Mouse (Mus musculus): ENCODE results near the gene Nlgn1. TPM values are rescaled to one million over a fixed set of nuclear protein-coding genes. Genes with fewer than 3 reads are reported as not detected.

The Nlgn1 gene
- polyA plus RNA-seq, 1 experiment from 2014 or later: 1.9 TPM

DNA sequence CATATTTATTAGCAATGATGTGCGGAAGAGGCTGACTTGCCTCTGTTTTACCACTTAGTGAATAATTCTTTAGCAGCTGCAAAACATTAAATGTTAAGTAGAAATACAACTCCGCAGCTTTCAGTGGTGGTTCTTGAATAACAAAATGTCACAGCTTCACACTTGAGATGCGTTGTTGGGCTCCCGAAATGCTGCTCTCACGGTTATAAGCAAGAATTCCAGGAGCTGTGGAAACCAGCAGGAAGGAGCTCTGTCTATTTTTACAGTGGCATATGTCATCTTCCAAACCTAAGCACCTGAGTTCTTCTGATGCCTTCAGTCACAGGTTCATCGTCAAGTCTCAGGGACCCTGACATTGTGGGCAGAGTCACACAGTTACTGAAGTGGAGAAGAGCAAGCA lies 556.8 kb downstream of the Nlgn1 start:
- no peaks in the 10 kb centered on the region for H3K9me3 ChIP-seq (replicated peaks)
- H3K27ac ChIP-seq (replicated peaks): no peak overlapping the region
- no peaks in the 10 kb centered on the region for H3K36me3 ChIP-seq
- H3K9ac ChIP-seq: no peak overlapping the region
- 65% methylated on average over 6 of the region's 6 CpGs for WGBS
- H3K4me1 ChIP-seq: no peaks in the 10 kb centered on the region
- no peaks in the 10 kb centered on the region for H3K27me3 ChIP-seq
- H3K4me3 ChIP-seq (replicated peaks): no peak overlapping the region
- ATAC-seq (ENCODE audit: insufficient number of reproducible peaks, low FRiP score, low TSS enrichment, low read depth): no peak
- H3K4me2 ChIP-seq (replicated peaks): no peak overlapping the region

DNA sequence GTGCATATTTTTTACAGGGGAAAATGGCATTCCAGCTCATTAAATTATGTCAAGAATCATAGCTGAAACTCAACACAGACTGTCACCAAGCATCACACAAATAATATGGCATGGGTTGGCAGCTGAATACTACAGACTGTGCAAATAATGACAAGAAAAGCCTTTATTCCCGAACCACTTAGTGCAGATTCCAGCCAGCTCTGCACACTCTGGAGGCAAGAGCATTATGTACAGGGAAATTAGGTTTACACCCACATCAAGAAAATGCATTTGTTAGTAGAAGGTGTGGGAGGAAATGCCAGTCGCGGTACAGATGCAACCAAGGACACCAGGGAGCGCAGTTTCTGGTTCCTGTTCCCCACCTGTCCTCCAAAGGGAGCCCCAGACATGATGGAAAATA lies 558.4 kb downstream of the Nlgn1 start:
- no peak overlapping the region for H3K4me3 ChIP-seq (replicated peaks)
- no peak overlapping the region for H3K4me2 ChIP-seq (replicated peaks)
- H3K4me1 ChIP-seq: no peaks in the 10 kb centered on the region
- 54% methylated on average over 4 of the region's 4 CpGs for WGBS
- H3K9ac ChIP-seq: no peak overlapping the region
- H3K27ac ChIP-seq (replicated peaks): no peak overlapping the region
- H3K36me3 ChIP-seq: no peaks in the 10 kb centered on the region
- no peaks in the 10 kb centered on the region for H3K27me3 ChIP-seq
- H3K9me3 ChIP-seq (replicated peaks): no peaks in the 10 kb centered on the region
- ATAC-seq (ENCODE audit: insufficient number of reproducible peaks, low FRiP score, low TSS enrichment, low read depth): no peak

DNA sequence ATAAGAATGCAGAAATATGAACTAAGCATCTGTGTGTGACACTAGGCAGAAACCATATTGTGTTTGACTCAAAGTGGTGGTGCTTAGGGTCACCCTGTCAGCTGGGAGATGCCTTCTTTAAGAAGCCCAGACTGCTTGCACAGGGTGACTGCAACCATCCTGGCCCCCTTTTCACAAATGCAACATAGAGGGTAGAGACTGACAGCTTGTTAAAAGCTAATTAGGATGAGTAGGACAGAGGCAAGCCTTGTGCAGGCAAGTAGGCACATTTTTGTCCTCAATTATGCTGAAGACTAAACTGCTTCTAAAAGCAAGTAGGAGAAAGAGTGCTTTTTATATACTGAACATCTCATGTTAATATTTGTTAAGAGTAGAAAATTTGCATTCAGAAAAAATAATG lies 558.8 kb downstream of the Nlgn1 start:
- Histone ChIP-seq H3K4me1 (no peaks in the 10 kb centered on the region), H3K27me3 (no peaks in the 10 kb centered on the region), H3K4me3 (replicated peaks) (no peak overlapping the region), H3K36me3 (no peaks in the 10 kb centered on the region), H3K9me3 (replicated peaks) (no peaks in the 10 kb centered on the region), H3K4me2 (replicated peaks) (no peak overlapping the region), H3K27ac (replicated peaks) (no peak overlapping the region), H3K9ac (no peak overlapping the region)
- ATAC-seq (ENCODE audit: insufficient number of reproducible peaks, low FRiP score, low TSS enrichment, low read depth): no peak

DNA sequence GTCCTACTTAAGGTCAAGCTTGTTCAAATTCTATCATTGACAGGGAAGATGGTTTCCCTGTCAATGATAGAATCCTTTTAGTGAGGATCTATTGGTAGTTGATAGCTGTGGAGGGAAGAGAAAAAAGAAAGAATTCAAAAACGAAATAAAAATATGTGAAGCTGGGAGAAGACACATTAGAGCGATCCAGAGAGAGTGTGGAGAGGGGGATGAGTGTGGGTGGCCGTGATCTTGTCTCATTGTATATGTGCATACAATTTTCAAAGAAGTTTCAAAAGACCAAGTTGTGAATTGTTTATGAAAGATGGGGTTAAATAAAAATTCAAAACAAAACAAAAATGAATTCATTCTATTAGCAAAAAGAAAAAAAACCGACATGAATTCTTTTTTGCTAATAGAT lies 568.6 kb downstream of the Nlgn1 start:
- Histone ChIP-seq H3K4me3 (replicated peaks) (no peak overlapping the region), H3K27ac (replicated peaks) (no peak overlapping the region), H3K27me3 (no peaks in the 10 kb centered on the region), H3K9ac (no peak overlapping the region), H3K9me3 (replicated peaks) (no peaks in the 10 kb centered on the region), H3K4me2 (replicated peaks) (no peak overlapping the region), H3K4me1 (no peaks in the 10 kb centered on the region), H3K36me3 (no peaks in the 10 kb centered on the region)
- WGBS: 87% methylated on average over 4 of the region's 4 CpGs
- no peak for ATAC-seq (ENCODE audit: insufficient number of reproducible peaks, low FRiP score, low TSS enrichment, low read depth)

DNA sequence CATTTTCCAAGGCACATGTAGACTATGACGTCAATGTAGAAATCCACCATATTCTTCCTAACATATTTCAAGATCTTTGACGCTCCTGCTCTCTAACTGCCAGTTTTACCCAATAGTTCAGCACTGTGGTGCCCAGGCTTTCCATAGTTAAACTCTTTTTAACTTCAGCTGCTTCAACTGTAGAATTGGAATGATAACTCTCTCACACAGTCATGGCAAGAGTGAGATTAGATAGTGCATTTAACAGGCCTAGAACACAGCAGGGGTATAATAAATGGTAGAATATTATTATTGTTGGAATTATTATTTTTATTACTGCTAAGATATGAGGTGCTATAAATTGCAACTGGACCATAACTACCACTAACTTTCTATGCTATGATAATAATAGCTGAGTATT lies 574.4 kb downstream of the Nlgn1 start:
- 88% methylated on average over 2 of the region's 2 CpGs for WGBS
- Histone ChIP-seq H3K27me3 (no peaks in the 10 kb centered on the region), H3K4me1 (no peaks in the 10 kb centered on the region), H3K36me3 (no peaks in the 10 kb centered on the region), H3K9me3 (replicated peaks) (no peaks in the 10 kb centered on the region), H3K4me2 (replicated peaks) (no peak overlapping the region), H3K27ac (replicated peaks) (no peak overlapping the region), H3K4me3 (replicated peaks) (no peak overlapping the region), H3K9ac (no peak overlapping the region)
- ATAC-seq (ENCODE audit: insufficient number of reproducible peaks, low FRiP score, low TSS enrichment, low read depth): no peak

DNA sequence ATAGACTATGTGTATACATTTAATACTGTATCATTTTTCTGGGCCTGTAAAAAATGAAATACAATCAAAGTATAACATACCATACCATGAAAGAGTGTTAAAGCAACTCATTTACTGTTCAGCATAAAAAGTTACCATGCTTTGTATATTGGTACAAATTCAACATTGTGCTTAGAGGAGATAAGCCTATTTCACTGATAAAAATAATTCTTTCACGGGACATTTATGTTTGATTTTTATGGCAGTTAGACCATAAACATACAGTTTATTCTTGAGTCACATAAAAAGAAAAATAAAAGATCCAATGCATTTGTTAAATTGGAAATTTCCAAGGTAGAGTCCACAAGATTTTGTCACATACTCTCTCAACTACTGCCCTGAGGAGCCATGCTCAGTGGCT lies 608.1 kb downstream of the Nlgn1 start:
- Histone ChIP-seq H3K9ac (no peak overlapping the region), H3K36me3 (no peaks in the 10 kb centered on the region), H3K4me3 (replicated peaks) (no peak overlapping the region), H3K27ac (replicated peaks) (no peak overlapping the region), H3K4me1 (no peaks in the 10 kb centered on the region), H3K4me2 (replicated peaks) (no peak overlapping the region), H3K9me3 (replicated peaks) (no peaks in the 10 kb centered on the region), H3K27me3 (no peaks in the 10 kb centered on the region)
- no peak for ATAC-seq (ENCODE audit: insufficient number of reproducible peaks, low FRiP score, low TSS enrichment, low read depth)
- WGBS: 89% methylated on average over 1 of the region's 1 CpGs

DNA sequence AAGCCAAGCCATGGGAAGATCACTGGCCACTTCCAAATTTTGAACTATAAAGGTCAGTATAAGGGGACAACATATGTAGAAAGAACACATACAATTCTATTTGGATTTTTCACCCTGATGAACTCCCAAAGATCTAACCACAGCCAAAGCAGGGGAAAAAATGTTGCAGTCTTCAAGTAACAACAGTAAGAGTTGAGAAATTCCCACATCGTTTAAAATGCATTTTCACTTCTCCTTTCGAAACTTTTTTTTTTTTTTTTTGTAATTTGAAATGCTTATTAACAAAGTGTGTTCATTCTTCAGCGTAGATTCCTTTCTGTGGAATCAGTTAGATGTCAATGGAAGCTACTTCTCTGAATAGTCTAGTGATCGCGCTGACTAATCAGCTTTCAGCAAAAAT lies 610.8 kb downstream of the Nlgn1 start:
- no peaks in the 10 kb centered on the region for H3K36me3 ChIP-seq
- no peak overlapping the region for H3K4me2 ChIP-seq (replicated peaks)
- 78% methylated on average over 5 of the region's 5 CpGs for WGBS
- no peaks in the 10 kb centered on the region for H3K4me1 ChIP-seq
- H3K27ac ChIP-seq (replicated peaks): no peak overlapping the region
- no peaks in the 10 kb centered on the region for H3K27me3 ChIP-seq
- no peak for ATAC-seq (ENCODE audit: insufficient number of reproducible peaks, low FRiP score, low TSS enrichment, low read depth)
- no peak overlapping the region for H3K4me3 ChIP-seq (replicated peaks)
- H3K9me3 ChIP-seq (replicated peaks): no peaks in the 10 kb centered on the region
- no peak overlapping the region for H3K9ac ChIP-seq

DNA sequence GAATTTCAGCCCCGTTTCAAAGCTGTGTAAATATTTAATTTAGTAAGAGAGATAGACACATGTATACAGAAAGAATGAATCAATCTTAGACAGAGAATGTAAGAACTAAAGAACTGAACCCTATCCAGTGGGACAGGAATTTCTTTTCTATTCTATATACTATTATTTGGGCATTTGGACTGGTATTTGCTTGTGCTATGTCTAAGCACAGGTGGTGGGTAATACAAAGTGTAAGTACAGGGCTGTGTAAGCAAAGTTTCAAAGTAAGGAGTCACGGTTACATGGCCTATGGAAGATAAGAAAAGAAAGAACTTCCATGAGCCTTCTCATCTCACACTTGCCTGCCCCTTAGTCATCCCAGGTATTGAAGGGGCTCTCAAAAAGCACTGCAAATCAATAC lies 624.9 kb downstream of the Nlgn1 start:
- H3K27me3 ChIP-seq: no peaks in the 10 kb centered on the region
- ATAC-seq (ENCODE audit: insufficient number of reproducible peaks, low FRiP score, low TSS enrichment, low read depth): no peak
- H3K4me3 ChIP-seq (replicated peaks): no peak overlapping the region
- no peak overlapping the region for H3K27ac ChIP-seq (replicated peaks)
- H3K4me2 ChIP-seq (replicated peaks): no peak overlapping the region
- H3K36me3 ChIP-seq: no peaks in the 10 kb centered on the region
- H3K9me3 ChIP-seq (replicated peaks): no peaks in the 10 kb centered on the region
- 78% methylated on average over 2 of the region's 2 CpGs for WGBS
- no peaks in the 10 kb centered on the region for H3K4me1 ChIP-seq
- no peak overlapping the region for H3K9ac ChIP-seq

DNA sequence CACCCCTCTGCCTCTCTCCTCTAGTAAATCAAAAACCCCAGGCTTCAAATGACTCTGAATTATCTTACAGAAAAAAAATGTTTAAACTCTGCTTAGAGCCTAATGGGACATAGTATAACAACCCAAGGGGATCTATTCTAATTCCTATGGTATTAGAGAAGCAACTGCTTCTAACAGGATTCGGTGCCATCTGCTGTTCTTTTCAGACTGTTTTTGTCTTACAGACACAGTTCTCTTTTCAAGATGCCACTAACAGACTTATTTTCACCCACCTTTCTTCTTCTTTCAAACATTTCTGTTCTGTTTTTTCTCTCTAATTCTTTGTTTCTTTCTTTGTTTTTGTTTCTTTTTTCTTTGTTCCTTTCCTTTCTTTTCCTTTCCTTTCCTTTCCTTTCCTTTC lies 635.0 kb downstream of the Nlgn1 start:
- no peak for ATAC-seq (ENCODE audit: insufficient number of reproducible peaks, low FRiP score, low TSS enrichment, low read depth)
- no peaks in the 10 kb centered on the region for H3K36me3 ChIP-seq
- no peak overlapping the region for H3K4me2 ChIP-seq (replicated peaks)
- no peaks in the 10 kb centered on the region for H3K4me1 ChIP-seq
- no peak overlapping the region for H3K9ac ChIP-seq
- no peaks in the 10 kb centered on the region for H3K9me3 ChIP-seq (replicated peaks)
- no peak overlapping the region for H3K4me3 ChIP-seq (replicated peaks)
- H3K27me3 ChIP-seq: no peaks in the 10 kb centered on the region
- 72% methylated on average over 1 of the region's 1 CpGs for WGBS
- no peak overlapping the region for H3K27ac ChIP-seq (replicated peaks)

DNA sequence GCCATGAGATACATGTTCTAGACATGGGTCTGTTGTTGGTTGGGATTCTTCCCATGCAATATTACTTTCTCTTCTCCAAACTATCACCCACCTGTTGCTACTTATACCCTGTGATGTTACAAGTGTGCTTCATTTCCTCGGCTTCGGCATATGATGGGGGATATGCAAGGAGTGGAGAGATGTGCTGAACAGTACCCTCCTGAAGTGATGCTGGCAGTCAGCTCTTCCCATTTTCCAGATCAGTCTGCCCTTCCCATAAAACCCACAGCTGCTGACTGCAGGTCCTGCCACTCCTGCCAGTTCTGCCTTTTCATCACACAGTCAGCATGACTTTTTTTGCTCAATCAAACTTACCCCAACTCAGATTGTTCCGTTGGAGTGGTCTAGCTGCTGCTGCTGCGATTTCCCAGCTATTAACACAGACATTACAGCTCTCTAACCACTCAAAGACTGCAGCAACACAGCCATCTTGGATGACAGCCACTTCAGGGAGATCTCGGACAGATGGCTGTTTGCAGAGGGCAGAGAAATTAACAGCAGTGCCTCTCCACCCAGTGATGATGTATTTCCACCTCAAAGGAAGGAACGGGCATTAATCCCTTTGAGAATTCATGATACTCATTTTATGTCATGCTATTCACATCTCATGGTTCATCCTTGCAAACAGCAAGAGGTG lies 643.3 kb downstream of the Nlgn1 start:
- no peak overlapping the region for H3K9ac ChIP-seq
- H3K4me2 ChIP-seq (replicated peaks): no peak overlapping the region
- WGBS: 75% methylated on average over 6 of the region's 6 CpGs
- no peaks in the 10 kb centered on the region for H3K27me3 ChIP-seq
- no peak for ATAC-seq (ENCODE audit: insufficient number of reproducible peaks, low FRiP score, low TSS enrichment, low read depth)
- H3K36me3 ChIP-seq: no peaks in the 10 kb centered on the region
- no peak overlapping the region for H3K4me3 ChIP-seq (replicated peaks)
- H3K27ac ChIP-seq (replicated peaks): no peak overlapping the region
- no peaks in the 10 kb centered on the region for H3K4me1 ChIP-seq
- no peaks in the 10 kb centered on the region for H3K9me3 ChIP-seq (replicated peaks)

DNA sequence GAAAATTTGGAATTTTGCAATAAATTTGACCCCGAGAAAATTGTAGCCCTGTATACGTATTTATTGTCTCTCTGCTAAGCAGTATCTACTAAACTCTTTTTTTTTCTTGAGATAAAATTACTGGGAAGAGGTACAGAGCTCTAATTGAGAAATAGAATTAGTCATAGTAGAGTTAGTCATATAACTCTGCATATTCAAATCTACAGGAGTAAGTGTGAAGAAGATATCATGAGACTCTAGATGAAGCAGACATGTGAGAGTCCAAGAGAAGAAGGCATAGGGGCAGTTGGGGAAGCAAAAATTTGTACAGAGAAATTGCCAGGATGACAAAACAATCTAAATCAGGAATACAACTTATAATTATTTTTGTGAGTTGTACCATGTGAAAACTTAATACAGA lies 648.6 kb downstream of the Nlgn1 start:
- H3K27me3 ChIP-seq: no peaks in the 10 kb centered on the region
- ATAC-seq (ENCODE audit: insufficient number of reproducible peaks, low FRiP score, low TSS enrichment, low read depth): no peak
- H3K27ac ChIP-seq (replicated peaks): no peak overlapping the region
- no peak overlapping the region for H3K9ac ChIP-seq
- WGBS: 89% methylated on average over 2 of the region's 2 CpGs
- H3K9me3 ChIP-seq (replicated peaks): no peaks in the 10 kb centered on the region
- no peak overlapping the region for H3K4me3 ChIP-seq (replicated peaks)
- no peaks in the 10 kb centered on the region for H3K36me3 ChIP-seq
- H3K4me2 ChIP-seq (replicated peaks): no peak overlapping the region
- no peaks in the 10 kb centered on the region for H3K4me1 ChIP-seq

DNA sequence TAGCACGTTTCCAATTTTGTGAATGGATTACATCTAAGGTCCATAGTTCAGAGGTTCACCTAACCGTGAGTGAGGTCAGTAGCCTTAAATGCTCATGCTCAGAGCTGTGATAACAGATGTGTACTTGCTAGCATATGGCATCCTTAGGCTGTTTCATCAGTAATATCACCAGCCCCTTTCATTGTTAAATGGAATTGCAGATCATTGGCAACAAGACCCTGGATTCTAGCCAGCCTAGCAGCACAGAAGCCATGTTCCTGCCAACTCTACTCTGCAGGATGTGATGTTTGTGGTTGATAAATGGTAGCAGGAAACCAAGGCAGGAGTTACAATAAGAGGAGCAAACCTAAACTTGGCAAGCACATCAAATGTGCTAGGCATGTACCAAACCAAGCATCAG lies 652.9 kb downstream of the Nlgn1 start:
- H3K4me2 ChIP-seq (replicated peaks): no peak overlapping the region
- no peaks in the 10 kb centered on the region for H3K36me3 ChIP-seq
- H3K27me3 ChIP-seq: no peaks in the 10 kb centered on the region
- no peak overlapping the region for H3K4me3 ChIP-seq (replicated peaks)
- ATAC-seq (ENCODE audit: insufficient number of reproducible peaks, low FRiP score, low TSS enrichment, low read depth): no peak
- no peaks in the 10 kb centered on the region for H3K4me1 ChIP-seq
- H3K27ac ChIP-seq (replicated peaks): no peak overlapping the region
- H3K9ac ChIP-seq: no peak overlapping the region
- 72% methylated on average over 2 of the region's 2 CpGs for WGBS
- no peaks in the 10 kb centered on the region for H3K9me3 ChIP-seq (replicated peaks)
